29 mouse cellular contexts compared by ENCODE assay signal in genomic region chr3:83251899-83252298, GRCm38 (mm10).
A peak's percentile ranks its signal among the peaks of the same experiment; 100 is the strongest.
DNase-seq lines count a peak whose midpoint lies in the region; ATAC-seq and TF ChIP-seq lines count a peak whose summit lies in the region.
"Had no signal": no experiment of that assay in that cellular context is flagged by ENCODE, and none has a peak within 500 bp of the region (broad histone marks: within the 10 kb centered on the region; RNA-seq: fewer than 3 reads in every experiment).

No protein-coding gene starts in this region.

- TF ChIP-seq CTCF in liver, postnatal 0 days (IDR thresholded peaks at IDR 0.05; ENCODE audit: low read depth) = no peak
- TF ChIP-seq CTCF in lung, adult 2 months (IDR thresholded peaks at IDR 0.05; ENCODE audit: insufficient read depth, low read length) = no peak

- 0 out of 2 replicates have a peak, but pooled peaks have one; percentile 23 for TF ChIP-seq EP300 in liver, postnatal 0 days (IDR thresholded peaks at IDR 0.05; ENCODE audit: low read depth)

- H3K27me3 ChIP-seq in embryonic facial prominence, embryonic 14.5 days (replicated peaks; ENCODE audit: control insufficient read depth, insufficient read depth, low read length) = no peaks in the 10 kb centered on the region
- no peaks in the 10 kb centered on the region for H3K27me3 ChIP-seq in embryonic facial prominence, embryonic 10.5 days (replicated peaks; ENCODE audit: low read depth, poor library complexity, severe bottlenecking)
- no peaks in the 10 kb centered on the region for H3K27me3 ChIP-seq in liver, postnatal 0 days (ENCODE audit: insufficient read depth, low read length)
- H3K27me3 ChIP-seq in liver, embryonic 11.5 days (replicated peaks; ENCODE audit: control insufficient read depth, insufficient read depth, low read length) = no peaks in the 10 kb centered on the region
- H3K27me3 ChIP-seq: CH12.LX; embryonic facial prominence, embryonic 12.5 days; embryonic facial prominence, embryonic 15.5 days; forebrain, embryonic 12.5 days had no signal

- no peaks in the 10 kb centered on the region for H3K9me3 ChIP-seq in embryonic facial prominence, embryonic 14.5 days (ENCODE audit: control insufficient read depth, low read length)
- H3K9me3 ChIP-seq in embryonic facial prominence, embryonic 10.5 days = no peaks in the 10 kb centered on the region
- no peaks in the 10 kb centered on the region for H3K9me3 ChIP-seq in liver, postnatal 0 days (ENCODE audit: low read length)
- H3K9me3 ChIP-seq in liver, embryonic 11.5 days (ENCODE audit: control insufficient read depth, low read length) = no peaks in the 10 kb centered on the region
- H3K9me3 ChIP-seq: embryonic facial prominence, embryonic 12.5 days; embryonic facial prominence, embryonic 15.5 days; forebrain, embryonic 10.5 days; forebrain, embryonic 12.5 days had no signal

- H3K4me1 ChIP-seq in embryonic facial prominence, embryonic 14.5 days (ENCODE audit: control insufficient read depth, insufficient read depth, low read length) = no peaks in the 10 kb centered on the region
- H3K4me1 ChIP-seq in embryonic facial prominence, embryonic 10.5 days = no peaks in the 10 kb centered on the region
- no peaks in the 10 kb centered on the region for H3K4me1 ChIP-seq in liver, postnatal 0 days (ENCODE audit: insufficient read depth)
- H3K4me1 ChIP-seq in liver, embryonic 11.5 days (replicated peaks; ENCODE audit: control insufficient read depth, insufficient read depth, low read length) = no peaks in the 10 kb centered on the region
- H3K4me1 ChIP-seq in lung, adult 2 months (ENCODE audit: control insufficient read depth, insufficient read depth, low read length) = peaks cover 5% of the 10 kb centered on the region
- H3K4me1 ChIP-seq: embryonic facial prominence, embryonic 12.5 days; embryonic facial prominence, embryonic 15.5 days; forebrain, embryonic 10.5 days; forebrain, embryonic 12.5 days had no signal

- H3K36me3 ChIP-seq in embryonic facial prominence, embryonic 14.5 days (ENCODE audit: control insufficient read depth, insufficient read depth, low read length) = no peaks in the 10 kb centered on the region
- no peaks in the 10 kb centered on the region for H3K36me3 ChIP-seq in embryonic facial prominence, embryonic 10.5 days (replicated peaks)
- no peaks in the 10 kb centered on the region for H3K36me3 ChIP-seq in liver, postnatal 0 days (replicated peaks; ENCODE audit: insufficient read depth, low read length)
- no peaks in the 10 kb centered on the region for H3K36me3 ChIP-seq in liver, embryonic 11.5 days (ENCODE audit: control insufficient read depth, insufficient read depth, low read length)
- H3K36me3 ChIP-seq: embryonic facial prominence, embryonic 12.5 days; embryonic facial prominence, embryonic 15.5 days; forebrain, embryonic 10.5 days; forebrain, embryonic 12.5 days; G1E had no signal

- no peak for TF ChIP-seq POLR2A in lung, adult 2 months (IDR thresholded peaks at IDR 0.05; ENCODE audit: borderline replicate concordance, extremely low read depth, low read depth, low read length)

- no peak for DNase-seq in embryonic facial prominence, embryonic 14.5 days (ENCODE audit: low spot score)
- DNase-seq in embryonic facial prominence, embryonic 10.5 days (ENCODE audit: low spot score) = no peak
- DNase-seq in liver, postnatal 0 days = no peak
- DNase-seq in liver, embryonic 11.5 days (ENCODE audit: low spot score) = no peak
- peak; percentile 35 for DNase-seq in lung, postnatal 10 days
- DNase-seq in lung, adult 2 months = no peak
- DNase-seq in Muller cell, postnatal 12 days (ENCODE audit: inconsistent ontology term) = peak; percentile 42
- no peak for DNase-seq in right cerebral cortex, postnatal 10 days (ENCODE audit: low spot score in 2 of 2)
- DNase-seq: adrenal gland, adult 2 months; adrenal gland, postnatal 10 days; adrenal gland, postnatal 25 days; B cell, adult 2 months; cerebellum, adult 11 months; cerebellum, adult 18-20 months; cerebellum, adult 8-10 months; cerebellum, adult 9-11 months; cerebellum, postnatal 14 days; cerebellum, postnatal 36 days; embryo, embryonic 11 days had no signal

- no peak for ATAC-seq in embryonic facial prominence, embryonic 14.5 days (ENCODE audit: low read depth)
- no peak for ATAC-seq in liver, postnatal 0 days
- no peak for ATAC-seq in liver, embryonic 11.5 days (replicated peaks; ENCODE audit: low FRiP score)
- ATAC-seq: CD4-positive, CD25-positive, alpha-beta regulatory T cell, adult 4 months; forebrain, embryonic 14.5 days; forebrain, embryonic 16.5 days had no signal

- 0 out of 2 replicates have a peak overlapping the region, but pooled peaks have one; percentile 15 for H3K27ac ChIP-seq in embryonic facial prominence, embryonic 14.5 days (replicated peaks; ENCODE audit: low read depth, low read length)
- no peak overlapping the region for H3K27ac ChIP-seq in embryonic facial prominence, embryonic 10.5 days (replicated peaks)
- H3K27ac ChIP-seq in liver, postnatal 0 days (ENCODE audit: low read depth) = no peak overlapping the region
- no peak overlapping the region for H3K27ac ChIP-seq in liver, embryonic 11.5 days (ENCODE audit: low read depth, low read length)
- H3K27ac ChIP-seq: embryonic facial prominence, embryonic 12.5 days; embryonic facial prominence, embryonic 15.5 days; forebrain, embryonic 10.5 days; forebrain, embryonic 12.5 days had no signal

- no peak overlapping the region for H3K4me2 ChIP-seq in embryonic facial prominence, embryonic 14.5 days (ENCODE audit: low read depth, low read length)
- H3K4me2 ChIP-seq in liver, postnatal 0 days (ENCODE audit: low read depth, low read length) = no peak overlapping the region
- no peak overlapping the region for H3K4me2 ChIP-seq in liver, embryonic 11.5 days
- H3K4me2 ChIP-seq: embryonic facial prominence, embryonic 12.5 days; embryonic facial prominence, embryonic 15.5 days; forebrain, embryonic 12.5 days had no signal

- no peak overlapping the region for H3K9ac ChIP-seq in embryonic facial prominence, embryonic 14.5 days (ENCODE audit: low read depth, low read length)
- H3K9ac ChIP-seq in liver, postnatal 0 days (replicated peaks) = no peak overlapping the region
- no peak overlapping the region for H3K9ac ChIP-seq in liver, embryonic 11.5 days (ENCODE audit: low read depth, low read length)
- H3K9ac ChIP-seq: embryonic facial prominence, embryonic 12.5 days; embryonic facial prominence, embryonic 15.5 days; forebrain, embryonic 12.5 days had no signal

- WGBS in embryonic facial prominence, embryonic 14.5 days = 65% methylated on average over 7 of the region's 7 CpGs
- WGBS in embryonic facial prominence, embryonic 10.5 days = 81% methylated on average over 7 of the region's 7 CpGs
- WGBS in liver, postnatal 0 days (ENCODE audit: insufficient replicate concordance) = 27% methylated on average over 7 of the region's 7 CpGs
- WGBS in liver, embryonic 11.5 days = 51% methylated on average over 7 of the region's 7 CpGs
- 35% methylated on average over 7 of the region's 7 CpGs for WGBS in lung, adult 2 months

- no peak overlapping the region for H3K4me3 ChIP-seq in embryonic facial prominence, embryonic 14.5 days (ENCODE audit: low read depth, low read length)
- no peak overlapping the region for H3K4me3 ChIP-seq in embryonic facial prominence, embryonic 10.5 days
- no peak overlapping the region for H3K4me3 ChIP-seq in liver, postnatal 0 days (ENCODE audit: low read depth, low read length)
- no peak overlapping the region for H3K4me3 ChIP-seq in liver, embryonic 11.5 days (ENCODE audit: low read depth, low read length)
- no peak overlapping the region for H3K4me3 ChIP-seq in lung, adult 2 months (replicated peaks; ENCODE audit: extremely low read depth, low read depth, low read length)
- H3K4me3 ChIP-seq: embryonic facial prominence, embryonic 12.5 days; embryonic facial prominence, embryonic 15.5 days; erythroblast, embryonic 14.5 days; forebrain, embryonic 10.5 days; forebrain, embryonic 12.5 days had no signal

Comparison
In these comparisons a context has a peak if more than half of its experiments do, and no peak if none do; other contexts are left out.
1. DNase-seq: peak in lung, postnatal 10 days (single experiment) and Muller cell, postnatal 12 days (single experiment); none in embryonic facial prominence, embryonic 14.5 days (single experiment), embryonic facial prominence, embryonic 10.5 days (single experiment), liver, postnatal 0 days (single experiment), liver, embryonic 11.5 days (single experiment), lung, adult 2 months (single experiment) and right cerebral cortex, postnatal 10 days (0 of 2).